Mouse (Mus musculus) urinary bladder, postnatal 36 days (tissue): ENCODE measurements around the gene Apobec3.

Experiments used
- DNase-seq, 2 experiments: peaks; one replicate each; pipeline ENCODE4 v3.0.0; 2022; ENCODE audit warnings: low spot score in 2 of 2, mixed read lengths in 1 of 2

The Apobec3 gene

DNA sequence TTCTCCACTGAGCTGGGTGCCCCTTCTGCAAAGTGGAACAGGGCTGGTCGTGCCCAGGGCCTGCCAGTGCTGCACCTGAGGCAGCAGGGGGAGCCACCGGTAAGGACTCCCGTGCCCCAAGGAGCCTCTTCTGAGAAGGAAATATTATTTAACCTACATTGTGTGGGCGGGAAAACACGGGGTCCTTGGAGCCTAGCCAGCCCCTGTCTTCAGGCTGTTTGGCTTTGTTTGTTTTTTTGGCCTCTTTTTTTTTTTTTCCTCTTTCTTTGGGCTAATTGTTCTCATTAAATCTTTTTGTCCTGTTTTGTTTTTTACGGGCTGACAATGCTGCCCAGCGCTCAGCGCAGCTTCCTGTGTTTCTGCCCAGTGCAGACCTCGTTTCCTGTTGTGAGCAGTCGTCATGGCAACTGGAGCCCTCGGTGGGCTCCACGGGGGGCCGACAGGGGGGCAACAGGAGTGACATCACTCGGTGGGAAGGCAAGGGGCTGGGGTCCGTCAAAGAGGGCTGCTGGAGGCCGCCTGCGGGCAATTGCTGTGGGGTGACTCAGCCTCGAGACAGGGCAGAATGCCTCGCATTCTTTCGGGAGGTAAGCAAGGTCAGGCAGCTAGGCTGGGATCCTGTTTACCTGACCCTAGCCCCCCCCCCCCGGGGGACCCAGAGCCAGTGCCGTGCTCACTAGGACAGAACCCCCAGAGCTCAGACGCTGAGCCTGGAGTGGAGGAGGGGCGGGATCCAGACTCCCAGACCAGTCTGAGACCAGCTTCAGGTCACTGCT lies 59.0 kb downstream of the Apobec3 start:
- DNase-seq, result peak; percentile 46 to 61

DNA sequence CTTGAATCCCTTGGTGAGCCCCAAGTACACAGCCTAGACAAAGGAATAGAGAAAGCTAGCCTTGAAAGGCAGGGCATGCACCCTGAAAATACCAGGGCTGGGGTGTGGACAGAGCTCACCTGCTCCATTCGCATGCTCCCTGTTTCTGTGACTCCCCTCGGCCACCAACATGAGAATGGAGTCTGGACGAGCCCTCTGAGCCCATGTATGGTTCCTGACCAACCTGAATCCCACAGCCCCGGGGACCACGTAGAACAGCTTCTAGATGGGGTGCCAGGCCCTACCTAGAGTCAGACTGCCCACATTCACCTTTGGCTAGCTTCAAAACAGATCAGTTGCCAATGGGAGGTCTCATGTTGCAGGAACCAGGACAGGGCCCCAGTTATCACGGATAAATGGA lies 59.8 kb downstream of the Apobec3 start:
- no peak for DNase-seq

DNA sequence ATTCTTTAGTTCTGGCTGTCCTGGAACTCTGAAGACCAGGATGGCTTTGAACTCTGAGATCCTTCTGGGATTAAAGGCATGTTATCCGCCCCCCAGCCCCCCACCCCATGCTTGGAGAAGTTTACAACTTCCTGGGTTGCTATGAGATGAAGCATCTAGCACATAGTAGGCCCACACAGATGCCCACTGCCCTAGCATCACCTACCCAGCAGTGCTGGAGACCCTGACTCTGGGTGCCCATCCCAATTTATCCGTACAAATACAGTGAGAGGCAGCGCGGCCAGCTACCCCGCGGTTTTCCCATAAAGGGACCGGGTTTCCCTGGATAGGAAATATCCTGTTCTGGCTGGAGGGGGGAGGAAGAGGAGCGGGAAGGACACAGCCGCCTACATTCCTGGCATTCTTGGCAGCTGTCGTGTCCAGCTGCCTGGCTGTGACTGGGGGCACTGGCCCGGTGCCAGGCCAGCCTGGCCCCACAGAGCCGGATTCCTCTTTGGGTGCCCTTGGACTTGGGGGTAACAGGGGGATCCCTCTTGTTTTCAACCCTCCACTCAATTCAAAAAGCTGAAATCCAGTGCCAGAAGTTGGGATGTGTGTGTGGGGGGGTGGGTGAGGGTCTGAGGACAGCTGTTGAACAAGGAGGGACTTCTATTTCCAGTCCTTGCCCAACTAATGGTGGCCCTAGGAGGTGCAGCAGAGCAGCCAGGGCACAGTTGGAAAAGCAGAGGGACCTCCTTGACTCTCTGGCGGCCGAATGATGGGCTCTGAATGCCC lies 60.5 kb downstream of the Apobec3 start:
- no peak for DNase-seq

GRCm38 (mm10) chr15:79952504-79953231 lies 61.2 kb downstream of the Apobec3 start:
- no peak for DNase-seq

DNA sequence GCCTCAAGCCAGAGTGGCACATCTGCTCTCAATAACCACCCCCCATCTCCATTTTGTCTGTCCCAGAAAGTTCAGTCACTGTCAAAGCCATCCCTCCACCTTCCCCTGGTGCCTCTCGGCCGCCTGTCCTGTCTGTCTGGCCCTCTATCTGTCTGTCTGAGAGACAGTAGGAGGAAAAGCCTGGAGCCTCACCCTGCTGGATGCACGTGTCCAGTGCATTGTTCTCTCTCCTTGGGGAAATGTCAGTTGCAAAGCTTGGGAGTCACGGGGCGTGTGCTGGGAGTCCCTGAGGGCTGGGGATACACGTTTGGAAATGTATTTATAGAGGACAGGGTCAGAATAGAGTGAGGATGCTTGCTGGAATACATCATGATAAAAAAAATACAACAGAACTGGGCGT lies 62.0 kb downstream of the Apobec3 start:
- DNase-seq, result no peak

DNA sequence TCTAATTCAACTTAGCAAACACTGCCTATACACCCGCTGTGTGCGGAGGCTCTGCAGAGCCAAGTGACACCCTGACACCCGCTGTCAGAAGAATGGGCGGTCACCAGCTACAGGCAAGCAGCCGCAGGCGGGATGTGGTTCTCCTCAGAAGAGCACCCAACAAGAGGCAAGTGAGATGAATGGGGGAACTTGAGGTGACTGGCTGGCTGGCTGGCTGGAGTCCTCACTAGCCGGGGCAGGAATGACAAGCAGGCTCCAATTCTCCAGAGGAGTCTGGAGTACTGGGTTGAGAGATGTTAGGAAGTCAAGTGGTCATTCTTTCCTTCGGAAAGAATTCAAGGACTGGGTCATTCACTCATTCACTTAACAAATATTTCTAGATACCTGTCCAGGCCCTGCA lies 65.1 kb downstream of the Apobec3 start:
- no peak for DNase-seq

GRCm38 (mm10) chr15:79958418-79958817 lies 67.0 kb downstream of the Apobec3 start:
- DNase-seq, result no peak

DNA sequence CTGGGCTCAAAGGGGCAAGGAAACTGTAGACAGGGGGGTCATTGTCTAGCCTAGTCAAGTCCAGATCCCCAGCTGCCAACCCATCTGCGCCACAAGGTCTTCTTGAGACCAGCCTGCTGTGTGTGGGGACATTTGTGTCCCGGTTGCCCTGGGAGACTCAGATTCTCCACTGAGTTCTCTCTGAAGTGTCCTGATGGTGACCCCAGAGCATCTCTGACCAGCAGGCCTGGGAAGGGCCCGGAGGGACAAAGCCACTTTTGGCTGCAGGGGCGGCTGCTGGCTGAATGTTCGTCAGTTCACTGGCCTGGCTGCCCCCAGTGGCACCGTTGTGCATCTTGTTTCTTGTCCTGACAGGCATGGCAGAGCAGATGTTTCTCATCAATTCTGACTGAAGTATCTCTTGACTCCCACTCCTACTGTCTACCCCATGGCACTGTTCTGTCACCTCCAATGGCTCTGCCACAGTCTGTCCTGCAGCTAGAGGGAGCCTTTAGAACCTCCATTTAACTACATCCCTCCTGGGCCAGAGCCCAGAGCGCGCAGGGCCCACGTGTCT lies 70.0 kb downstream of the Apobec3 start:
- DNase-seq, result no peak

DNA sequence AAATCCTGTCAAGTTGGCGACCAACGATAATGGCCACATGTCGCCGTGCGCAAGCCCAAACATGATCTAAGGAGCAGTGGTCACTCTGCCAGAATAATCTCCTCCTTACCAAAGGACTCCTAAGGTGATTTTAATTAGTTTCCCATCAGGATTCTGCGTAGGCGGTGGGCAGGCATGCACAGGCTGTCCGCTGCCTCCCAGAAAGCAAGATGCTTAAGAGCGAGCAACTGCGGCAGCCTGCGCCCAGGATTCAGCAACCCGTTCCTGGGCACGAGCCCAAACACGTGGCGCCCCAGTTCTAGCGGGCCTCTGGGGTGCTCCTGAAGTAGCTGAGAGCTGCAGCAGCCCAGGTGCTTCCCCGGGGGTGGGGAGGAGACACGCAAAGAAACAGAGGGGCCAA lies 71.2 kb downstream of the Apobec3 start:
- no peak for DNase-seq

- no peak for DNase-seq
Observed at GRCm38 (mm10) chr15:79964376-79964775, 72.9 kb downstream of the Apobec3 start.
